Mouse (Mus musculus) megakaryocyte-erythroid progenitor cell, adult 5-6 weeks (primary cell): ENCODE data around the gene Bnip2. TPM values are rescaled to one million over a fixed set of nuclear protein-coding genes. Genes with fewer than 3 reads are reported as not detected.
"Not testable (repeated sequence)": the region's sequence is repeated elsewhere in the genome, so short reads cannot be mapped to it uniquely, and the experiment has no call there.

Source experiments
- ATAC-seq: replicated peaks from 2 replicates; pipeline ENCODE4 v1.8.0; 2016; ENCODE audit warnings: mild to moderate bottlenecking, inconsistent platforms; ENCODE audit not compliant: severe bottlenecking, poor library complexity, low FRiP score, low TSS enrichment
- total RNA-seq, 2 experiments: library from RNA; stranded (forward) in 1 of 2; stranded (reverse) in 1 of 2; fragments of 200-1000, 215-1000 nt in 1 of 2; fragments of >200 nt in 1 of 2; fragmentation: Nextera tagmentation in 1 of 2; gene quantifications; 2 replicates each; pipeline ENCODE4 v1.2.3; 2014 to 2017

Bnip2 gene
- total RNA-seq, 2 experiments from 2014 or later: 67.6 to 125 TPM

GRCm38 (mm10) chr9:70007506-70008248 lies 18.4 kb downstream of the Bnip2 start:
- no peak for ATAC-seq

GRCm38 (mm10) chr9:70009754-70010304 lies 20.6 kb downstream of the Bnip2 start:
- ATAC-seq: peak; percentile 64

DNA sequence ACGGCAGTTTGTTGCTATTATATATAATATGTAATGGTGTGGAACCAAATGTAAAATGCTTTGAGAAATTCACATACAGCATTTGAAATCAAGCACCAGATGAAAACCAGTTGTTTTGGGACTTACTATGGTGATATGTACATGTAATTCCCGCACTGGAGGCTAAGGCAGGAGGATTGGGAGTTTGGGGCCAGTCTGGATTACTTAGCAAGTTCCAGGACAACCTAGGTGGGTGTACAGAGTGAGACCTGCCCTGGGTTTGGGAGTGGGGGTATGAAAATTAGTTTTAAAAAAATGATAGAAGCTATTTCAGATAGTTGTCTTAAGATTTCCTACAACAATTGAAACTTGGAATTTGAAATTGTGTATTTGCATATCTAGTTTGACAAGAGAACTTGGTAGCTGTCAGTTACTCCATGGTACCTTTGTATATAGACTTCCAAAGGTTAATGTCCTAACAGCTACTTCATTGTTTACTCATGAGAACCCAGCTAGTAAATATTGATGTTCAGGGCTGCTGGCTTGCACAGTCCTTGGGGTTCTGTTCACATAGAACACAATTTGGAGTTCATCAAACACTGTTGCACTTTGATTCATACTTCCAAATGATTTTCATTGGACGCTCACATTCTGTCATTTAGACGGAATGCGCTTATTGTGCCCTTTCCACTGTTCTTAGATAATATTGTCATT lies 21.7 kb downstream of the Bnip2 start:
- no peak for ATAC-seq

DNA sequence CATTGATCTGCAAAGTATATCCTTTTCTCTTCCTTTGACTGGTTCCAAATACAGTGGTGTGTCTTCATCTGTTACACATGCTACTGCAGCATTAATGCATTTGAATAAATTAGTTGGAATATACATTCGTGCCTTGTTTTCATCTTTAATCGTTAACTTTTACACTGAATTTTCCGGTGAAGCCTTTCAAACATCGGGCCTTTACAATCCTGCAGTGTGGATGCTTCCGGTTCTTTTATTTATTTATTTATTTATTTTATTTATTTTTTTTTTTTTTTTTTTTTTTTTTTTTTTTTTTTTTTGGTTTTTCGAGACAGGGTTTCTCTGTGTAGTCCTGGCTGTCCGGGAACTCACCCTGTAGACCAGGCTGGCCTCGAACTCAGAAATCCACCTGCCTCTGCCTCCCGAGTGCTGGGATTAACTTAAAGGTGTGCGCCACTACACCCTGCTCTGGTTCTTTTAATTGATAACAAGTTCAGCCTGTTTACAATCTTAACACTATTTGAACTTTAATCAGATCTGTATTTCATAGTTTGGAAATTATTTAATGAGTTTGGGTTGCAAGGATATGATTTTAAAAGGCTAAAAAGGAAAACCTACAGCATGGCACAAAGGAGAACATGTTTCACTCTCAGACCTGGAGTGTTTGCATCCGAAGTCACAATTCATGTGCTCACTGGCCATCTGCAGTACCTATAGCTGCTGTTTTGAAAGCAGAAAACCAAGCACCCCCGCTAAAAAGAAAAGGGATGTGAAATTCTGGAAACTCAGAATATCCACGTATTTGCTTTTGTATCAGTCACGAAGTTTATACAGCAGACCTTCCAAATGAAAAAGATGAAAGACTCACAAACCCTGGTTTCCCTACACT lies 22.5 kb downstream of the Bnip2 start:
- no peak for ATAC-seq

GRCm38 (mm10) chr9:70012408-70012901 lies 23.2 kb downstream of the Bnip2 start, which contains the start of gene Gtf2a2:
Gene Gtf2a2, plus strand, starts transcription at chr9:70012550.
- peak; percentile 91 for ATAC-seq

- ATAC-seq: no peak
Observed at GRCm38 (mm10) chr9:70015632-70016031, 26.4 kb downstream of the Bnip2 start.

- no peak for ATAC-seq
Observed at GRCm38 (mm10) chr9:70018879-70019278, 29.6 kb downstream of the Bnip2 start.

DNA sequence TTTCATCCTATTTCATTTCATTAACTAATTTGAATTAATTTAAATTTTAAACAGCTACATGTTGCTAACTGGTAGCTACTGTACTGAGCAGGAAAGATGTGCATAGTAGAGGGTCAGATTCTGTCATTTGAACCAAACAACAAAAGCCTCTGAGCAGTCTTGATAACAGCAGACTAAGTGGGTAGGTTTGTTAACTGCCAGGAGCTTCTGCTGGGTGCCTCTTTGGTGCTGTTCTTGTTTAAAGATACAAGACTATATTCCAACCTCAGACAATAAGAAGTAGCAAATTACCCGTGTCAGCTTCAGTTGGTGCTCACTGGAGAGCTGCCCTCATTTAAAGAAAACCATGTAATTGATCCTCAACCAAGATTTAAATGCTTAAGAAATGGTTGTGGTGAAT lies 32.3 kb downstream of the Bnip2 start:
- peak; percentile 78 for ATAC-seq

GRCm38 (mm10) chr9:70022083-70022482 lies 32.8 kb downstream of the Bnip2 start:
- no peak for ATAC-seq

DNA sequence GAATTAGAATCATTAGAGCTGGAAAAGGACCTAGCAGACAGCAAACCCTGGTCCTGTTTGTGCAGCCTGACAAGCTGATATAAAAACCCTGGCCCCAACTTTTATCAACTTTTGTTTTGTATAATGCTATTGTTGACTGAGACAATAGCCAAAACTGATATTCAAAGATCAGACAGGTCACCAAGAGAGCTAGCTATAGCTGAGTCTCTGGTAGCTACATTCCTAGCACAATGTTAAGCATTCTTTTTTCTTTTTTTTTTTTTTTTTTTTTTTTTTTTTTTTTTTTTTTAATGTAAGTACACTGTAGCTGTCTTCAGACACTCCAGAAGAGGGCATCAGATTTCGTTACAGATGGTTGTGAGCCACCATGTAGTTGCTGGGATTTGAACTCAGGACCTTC lies 34.3 kb downstream of the Bnip2 start:
- ATAC-seq: not testable (repeated sequence)

DNA sequence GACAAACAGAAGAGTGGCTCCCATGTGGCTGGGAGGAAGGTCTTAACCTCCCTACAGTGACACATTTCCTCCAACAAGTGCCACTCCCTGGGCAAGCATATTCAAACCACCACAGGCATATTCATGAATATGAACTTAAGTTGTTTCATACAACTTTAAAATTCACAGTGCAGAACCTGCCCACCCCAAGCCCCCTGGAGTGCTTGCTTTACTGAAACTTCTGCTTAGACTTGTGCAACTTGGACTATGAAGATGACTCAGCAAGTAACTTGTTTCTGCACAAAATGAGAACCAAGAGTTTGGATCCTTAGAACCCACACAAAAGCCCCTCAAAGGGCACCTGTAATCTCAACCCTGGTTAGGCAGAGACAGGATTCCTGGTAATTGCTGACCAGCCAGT lies 35.4 kb downstream of the Bnip2 start:
- ATAC-seq: no peak

- ATAC-seq: no peak
Observed at GRCm38 (mm10) chr9:70025365-70026012, 36.2 kb downstream of the Bnip2 start.

GRCm38 (mm10) chr9:70032167-70032566 lies 42.9 kb downstream of the Bnip2 start:
- ATAC-seq: no peak

DNA sequence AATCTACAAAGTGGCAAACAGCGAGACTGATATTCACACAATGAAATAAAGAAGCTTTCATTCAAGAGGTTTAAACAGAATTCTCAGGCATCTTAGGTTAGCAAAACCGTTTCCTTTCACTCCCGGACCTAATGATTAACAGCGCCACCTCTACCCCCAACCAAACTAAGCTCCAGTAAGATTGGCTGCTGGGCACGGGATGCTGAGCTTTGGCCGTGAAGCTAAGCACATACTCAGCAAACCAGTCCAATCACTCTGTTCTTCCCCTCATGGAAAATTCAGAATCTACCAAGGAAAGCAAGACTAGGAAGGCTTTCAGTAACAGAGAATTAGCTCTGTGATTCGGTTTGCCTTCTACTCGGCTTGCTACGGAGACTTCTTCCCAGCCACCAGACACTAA lies 43.8 kb downstream of the Bnip2 start:
- ATAC-seq: no peak

DNA sequence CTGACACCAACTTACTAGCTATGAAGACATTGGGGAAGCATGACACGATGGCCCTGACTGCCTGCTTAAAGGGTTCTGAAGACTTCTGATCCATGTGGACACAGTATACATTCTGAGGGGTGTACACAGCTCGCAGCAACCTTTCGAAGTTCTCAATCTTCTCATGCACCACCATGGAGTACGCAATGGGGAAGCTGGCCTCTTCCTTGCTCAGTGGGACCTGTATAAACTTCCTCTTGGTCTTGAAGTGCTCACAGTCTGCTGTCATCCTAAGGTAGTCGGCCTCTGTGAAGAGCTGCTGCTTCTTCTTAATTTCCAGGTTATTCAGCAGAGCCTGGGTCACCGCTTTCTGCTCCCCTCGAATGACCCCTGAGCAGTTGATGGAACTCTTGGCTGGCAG lies 45.4 kb downstream of the Bnip2 start:
- ATAC-seq: no peak

GRCm38 (mm10) chr9:70036646-70037045 lies 47.4 kb downstream of the Bnip2 start:
- no peak for ATAC-seq

- ATAC-seq: no peak
Observed at GRCm38 (mm10) chr9:70037988-70038387, 48.7 kb downstream of the Bnip2 start, which contains the start of gene Gcnt3. Gene Gcnt3, minus strand, starts transcription at chr9:70038088.

DNA sequence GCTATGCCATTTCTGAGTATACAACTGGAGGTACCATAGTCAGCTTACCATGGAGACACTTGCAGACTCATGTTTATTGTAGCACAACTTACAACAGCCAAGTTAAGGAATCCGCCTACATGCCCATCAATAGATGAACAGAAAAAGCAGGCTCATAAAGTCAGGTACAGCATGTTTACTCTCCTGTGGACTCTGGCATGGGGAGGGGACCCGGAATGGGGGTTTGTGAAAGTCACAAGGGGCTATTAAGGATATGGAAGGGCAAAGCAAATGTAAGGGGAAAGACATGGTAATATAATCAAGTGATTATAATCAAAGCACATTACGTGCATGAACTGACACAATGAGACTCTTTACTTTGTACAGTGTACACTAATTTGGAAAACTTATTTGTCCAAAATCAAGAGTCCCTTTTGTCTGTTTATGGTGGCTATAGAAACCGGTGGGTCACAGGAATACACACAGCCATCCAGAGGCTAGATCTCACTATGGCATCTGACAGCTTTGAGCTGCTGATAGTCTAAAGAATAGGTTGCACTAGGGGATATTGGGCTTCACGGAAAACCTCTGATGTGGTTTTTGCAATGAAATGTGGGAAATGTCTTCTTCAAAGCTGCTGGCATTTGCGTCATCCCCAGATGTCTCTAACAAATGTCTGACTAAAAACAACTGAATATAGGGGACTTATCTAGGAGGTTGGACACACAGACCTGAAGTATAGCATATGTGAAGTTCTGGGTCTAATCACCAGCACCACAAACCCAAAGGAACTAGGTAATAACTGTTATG lies 50.5 kb downstream of the Bnip2 start:
- no peak for ATAC-seq
